21 mouse cellular contexts compared by ENCODE assay signal in genomic region chr4:96740472-96740871, GRCm38 (mm10). TPM values are rescaled to one million over a fixed set of nuclear protein-coding genes. Genes with fewer than 3 reads are reported as not detected.
DNase-seq lines count a peak whose midpoint lies in the region; ATAC-seq lines count a peak whose summit lies in the region.
"Had no signal": no experiment of that assay in that cellular context is flagged by ENCODE, and none has a peak within 500 bp of the region (broad histone marks: within the 10 kb centered on the region; RNA-seq: fewer than 3 reads in every experiment).

No protein-coding gene starts in this region.

- H3K4me3 ChIP-seq in midbrain, embryonic 16.5 days (ENCODE audit: low read depth, low read length), result no peak overlapping the region
- H3K4me3 ChIP-seq: embryonic facial prominence, embryonic 10.5 days; embryonic facial prominence, embryonic 12.5 days; forebrain, embryonic 13.5 days; forebrain, embryonic 15.5 days had no signal

- H3K9ac ChIP-seq in midbrain, embryonic 16.5 days (ENCODE audit: low read depth, low read length), result no peak overlapping the region
- H3K9ac ChIP-seq: embryonic facial prominence, embryonic 12.5 days; forebrain, embryonic 13.5 days; forebrain, embryonic 15.5 days had no signal

- no peak overlapping the region for H3K27ac ChIP-seq in midbrain, embryonic 16.5 days (ENCODE audit: low read length)
- H3K27ac ChIP-seq: embryonic facial prominence, embryonic 10.5 days; embryonic facial prominence, embryonic 12.5 days; forebrain, embryonic 13.5 days; forebrain, embryonic 15.5 days had no signal

- H3K9me3 ChIP-seq in midbrain, embryonic 16.5 days (replicated peaks; ENCODE audit: control insufficient read depth, low read length, poor library complexity, severe bottlenecking), result no peaks in the 10 kb centered on the region
- H3K9me3 ChIP-seq: embryonic facial prominence, embryonic 10.5 days; embryonic facial prominence, embryonic 12.5 days; forebrain, embryonic 13.5 days; forebrain, embryonic 15.5 days had no signal

- ATAC-seq in midbrain, embryonic 16.5 days, result no peak
- ATAC-seq: forebrain, embryonic 13.5 days; forebrain, embryonic 15.5 days had no signal

- H3K36me3 ChIP-seq in midbrain, embryonic 16.5 days (ENCODE audit: control insufficient read depth, insufficient read depth, low read length), result no peaks in the 10 kb centered on the region
- H3K36me3 ChIP-seq: embryonic facial prominence, embryonic 10.5 days; embryonic facial prominence, embryonic 12.5 days; forebrain, embryonic 15.5 days had no signal

- H3K4me1 ChIP-seq in midbrain, embryonic 16.5 days (ENCODE audit: control insufficient read depth, insufficient read depth, low read length), result no peaks in the 10 kb centered on the region
- H3K4me1 ChIP-seq: embryonic facial prominence, embryonic 10.5 days; embryonic facial prominence, embryonic 12.5 days; forebrain, embryonic 13.5 days; forebrain, embryonic 15.5 days had no signal

- no peak overlapping the region for H3K4me2 ChIP-seq in midbrain, embryonic 16.5 days (ENCODE audit: low read length)
- H3K4me2 ChIP-seq: embryonic facial prominence, embryonic 12.5 days; forebrain, embryonic 13.5 days; forebrain, embryonic 15.5 days had no signal

- DNase-seq in frontal cortex, adult 2 months (ENCODE audit: extremely low spot score in 1 of 2, low spot score in 1 of 2), result peak; percentile 21 to 35
- DNase-seq in frontal cortex, postnatal 14 days (ENCODE audit: low spot score in 2 of 2), result no peak
- peak; percentile 5 to 9 for DNase-seq in right cerebral cortex, adult 2 months (ENCODE audit: low spot score in 2 of 2)
- DNase-seq in right cerebral cortex, postnatal 36 days (ENCODE audit: low spot score in 2 of 2), result no peak
- DNase-seq in telencephalon, adult 2 months (ENCODE audit: low read depth, low spot score), result peak; percentile 38
- DNase-seq: adrenal gland, adult 2 months; adrenal gland, postnatal 10 days; adrenal gland, postnatal 25 days; cerebellum, adult 11-12 months; cerebellum, adult 2 months; cerebellum, adult 9-10 months; cerebellum, postnatal 10 days; cerebellum, postnatal 25 days had no signal

- H3K27me3 ChIP-seq in midbrain, embryonic 16.5 days (ENCODE audit: control insufficient read depth, insufficient read depth, low read depth, low read length), result no peaks in the 10 kb centered on the region
- H3K27me3 ChIP-seq: embryonic facial prominence, embryonic 12.5 days; forebrain, embryonic 13.5 days; forebrain, embryonic 15.5 days had no signal

- WGBS in midbrain, embryonic 16.5 days, result 97% methylated on average over 3 of the region's 3 CpGs

RNA-seq across cellular contexts. Expression of gene Gm12695, which starts 44.5 kb away (rescaled TPM):
- polyA plus RNA-seq in frontal cortex, adult 2 months (2012; rRNA removed), result not detected in 2 replicates
- polyA plus RNA-seq in midbrain, embryonic 16.5 days (2015; fragmentation: Nextera tagmentation; extraction: Ambion mirVana), result not detected in 2 replicates
- polyA plus RNA-seq: adrenal gland, adult 2 months; C2C12; cerebellum, adult 2 months; cortical plate, adult 2 months; embryonic facial prominence, embryonic 10.5 days; forebrain, embryonic 11.5 days; forebrain, embryonic 15.5 days had no signal

Comparison
In these comparisons a context has a peak if more than half of its experiments do, and no peak if none do; other contexts are left out.
1. DNase-seq: peak in frontal cortex, adult 2 months (2 of 2), right cerebral cortex, adult 2 months (2 of 2) and telencephalon, adult 2 months (single experiment); none in frontal cortex, postnatal 14 days (0 of 2) and right cerebral cortex, postnatal 36 days (0 of 2).